Mouse (Mus musculus): ENCODE measurements around the gene Eva1a.

The Eva1a gene

GRCm38 (mm10) chr6:82040834-82041487 lies at the start of gene Eva1a:
Eva1a (plus strand) TSS chr6:82041043.
- no peak for DNase-seq (ENCODE audit: low spot score)

- no peak for DNase-seq (ENCODE audit: low spot score)
Observed at GRCm38 (mm10) chr6:82012392-82012791, 28.5 kb upstream of the Eva1a start.

GRCm38 (mm10) chr6:82021074-82021473 lies 19.8 kb upstream of the Eva1a start:
- DNase-seq (ENCODE audit: low spot score), result no peak

DNA sequence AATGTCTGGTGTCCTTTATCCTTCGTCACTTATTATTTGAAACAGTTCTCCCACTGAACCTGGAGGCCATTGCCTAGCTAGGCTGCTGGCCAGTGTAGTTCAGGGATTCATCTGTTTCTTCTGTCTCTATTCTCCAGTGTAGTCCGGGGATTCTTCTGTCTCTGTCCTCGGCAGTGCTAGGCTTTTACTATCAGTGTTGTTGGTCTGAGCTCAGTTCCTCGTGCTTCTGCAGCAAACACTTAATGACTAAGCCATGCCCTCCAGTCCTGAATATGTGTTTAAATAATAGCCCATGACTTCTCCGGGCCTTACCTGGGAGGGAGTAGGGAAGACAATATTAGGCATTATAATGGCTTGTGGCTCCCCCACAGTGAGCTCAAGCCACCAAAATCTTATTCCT lies 19.3 kb upstream of the Eva1a start:
- no peak for DNase-seq (ENCODE audit: low spot score)

GRCm38 (mm10) chr6:82029611-82030510 lies 11.0 kb upstream of the Eva1a start:
- DNase-seq (ENCODE audit: low spot score), result peak; percentile 77

DNA sequence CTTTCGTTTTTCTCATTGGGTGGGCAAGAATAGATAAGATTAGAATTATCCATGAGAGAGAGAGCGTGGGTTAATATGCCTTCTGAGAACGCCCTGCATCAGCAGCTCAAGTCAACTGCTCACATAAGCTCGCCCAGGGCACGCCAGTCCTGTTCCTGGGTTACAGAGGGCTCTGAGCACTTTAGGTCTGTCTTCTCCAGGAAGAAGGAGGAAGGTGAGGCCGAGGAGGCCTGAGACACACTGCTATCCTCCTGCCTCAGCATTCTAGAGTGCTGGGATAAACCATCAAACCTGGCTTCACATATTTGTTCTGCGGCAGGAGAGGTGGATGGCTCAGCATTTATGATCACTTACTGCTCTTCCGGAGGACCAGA lies 10.3 kb upstream of the Eva1a start:
- DNase-seq (ENCODE audit: low spot score), result no peak

DNA sequence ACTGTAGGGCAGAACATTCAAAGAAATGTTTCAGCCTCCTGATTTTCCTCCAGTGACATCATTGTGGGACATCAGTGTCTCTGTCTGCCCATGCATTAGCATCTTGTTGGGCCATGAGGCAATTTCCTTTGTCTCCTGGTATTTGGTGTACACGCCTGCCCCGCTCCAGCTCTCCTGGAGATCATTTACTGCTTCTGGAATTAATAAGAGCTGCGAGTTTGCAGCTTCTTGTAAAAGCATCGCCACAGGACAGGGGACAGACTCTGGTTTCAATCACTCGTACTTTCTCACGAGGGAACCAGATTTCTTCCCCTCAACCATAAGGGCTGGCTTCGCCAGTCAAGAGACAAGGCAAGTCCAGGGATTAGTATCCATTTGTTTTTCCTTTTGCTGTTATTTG lies 3.6 kb upstream of the Eva1a start:
- no peak for DNase-seq (ENCODE audit: low spot score)

- DNase-seq (ENCODE audit: low spot score), result no peak
Observed at GRCm38 (mm10) chr6:82039193-82039592, 1.6 kb upstream of the Eva1a start.

GRCm38 (mm10) chr6:82039968-82040367 lies 875 bp upstream of the Eva1a start:
- DNase-seq (ENCODE audit: low spot score), result no peak

DNA sequence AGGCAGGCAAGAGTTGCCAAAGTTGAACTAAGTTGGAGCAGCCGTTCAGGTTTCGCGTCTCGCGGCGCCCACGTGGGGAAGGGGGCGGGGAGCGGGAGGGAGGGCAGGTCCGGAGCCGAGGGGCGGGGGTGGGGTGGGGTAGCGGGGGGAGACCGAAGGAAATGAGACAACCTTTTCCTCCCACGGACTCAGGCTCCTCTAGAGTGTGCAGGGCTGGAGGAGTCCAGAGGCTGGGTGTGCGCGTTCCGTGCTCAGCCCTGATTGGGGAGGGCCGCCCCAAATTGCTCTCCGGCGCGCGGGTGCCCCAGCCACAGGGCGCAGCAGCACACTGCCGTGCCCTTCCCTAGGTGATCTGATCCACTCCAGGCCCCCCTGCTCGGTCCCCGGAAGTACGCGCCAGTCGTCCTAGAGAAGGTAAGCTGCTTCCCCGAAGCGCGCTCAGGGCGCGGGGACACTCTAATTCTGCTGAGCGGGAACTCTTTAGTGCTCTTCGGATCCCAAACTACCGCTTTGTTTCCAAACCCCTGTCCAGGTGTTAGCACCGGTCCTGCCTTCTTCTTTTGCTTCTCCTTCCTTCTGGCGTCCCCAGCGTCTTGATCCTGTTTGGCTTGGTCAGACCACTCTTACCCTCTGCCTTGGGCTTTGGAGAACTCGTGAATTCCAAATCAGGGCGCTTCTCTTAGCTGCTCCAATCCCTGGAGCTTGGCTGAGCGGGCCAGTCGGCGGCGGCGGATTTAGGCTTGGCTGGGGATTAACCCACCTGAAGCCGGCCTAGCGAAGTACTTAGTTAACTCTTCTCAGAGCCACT lies 849 bp downstream of the Eva1a start:
- DNase-seq (ENCODE audit: low spot score), result no peak

DNA sequence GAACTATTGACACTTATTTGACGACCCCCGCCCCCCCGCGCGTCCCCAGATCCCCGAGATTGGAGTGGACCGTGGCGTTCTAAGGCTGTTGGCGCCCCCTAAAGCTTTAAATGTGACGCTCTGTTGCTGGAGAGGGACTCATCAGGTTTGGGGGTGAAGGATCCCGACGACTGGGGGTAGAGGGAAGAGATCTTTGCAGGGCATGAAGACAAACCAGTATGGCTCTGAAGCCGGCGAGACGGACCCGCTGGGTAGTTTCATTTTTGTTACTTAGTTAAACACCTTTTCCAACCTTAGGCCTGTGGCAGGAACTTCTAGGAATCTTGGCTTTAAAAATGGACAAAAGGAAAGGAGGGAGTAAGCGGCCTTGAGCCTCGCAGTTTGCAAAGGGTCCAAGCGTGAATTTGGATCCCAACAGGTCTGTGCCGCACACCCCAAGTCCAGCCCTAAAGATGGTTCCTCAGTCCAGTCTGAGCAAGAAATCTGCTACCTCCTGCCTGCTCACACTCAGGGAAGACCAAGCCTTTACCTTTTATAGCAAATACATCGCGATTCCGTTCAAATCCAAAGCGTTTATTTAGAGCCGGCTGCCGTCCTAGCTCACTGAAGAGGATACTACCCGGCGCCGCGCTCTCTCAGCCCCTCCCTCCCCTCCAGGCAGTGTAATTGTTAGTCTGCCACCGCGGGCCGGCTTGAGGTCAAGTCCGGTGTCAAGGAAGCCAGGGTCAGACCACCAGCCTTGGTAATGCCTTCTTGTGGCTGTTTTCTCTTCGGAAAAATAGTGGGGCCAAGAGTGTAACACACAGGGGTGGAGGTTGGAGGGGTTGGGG lies 1.7 kb downstream of the Eva1a start:
- no peak for DNase-seq (ENCODE audit: low spot score)

GRCm38 (mm10) chr6:82043634-82044033 lies 2.8 kb downstream of the Eva1a start:
- no peak for DNase-seq (ENCODE audit: low spot score)

DNA sequence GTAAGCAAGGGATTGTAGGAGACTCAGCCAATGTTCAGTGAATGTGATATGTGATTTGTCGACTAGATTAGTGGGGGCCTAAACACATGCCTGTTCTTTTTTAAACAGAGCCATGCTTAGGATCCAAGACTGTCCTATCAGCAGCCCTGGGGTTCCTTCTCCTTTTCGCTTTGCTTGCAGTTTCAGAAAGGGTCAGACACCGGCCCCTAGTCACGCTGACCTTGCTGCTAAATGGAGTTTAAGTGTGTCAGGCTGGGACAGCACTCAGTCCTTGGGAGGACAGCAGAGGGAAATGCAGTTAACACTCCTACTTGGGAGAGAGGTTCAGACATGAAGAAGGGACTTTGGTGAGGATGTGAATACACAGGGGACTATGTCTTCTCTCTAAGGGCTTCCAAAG lies 3.7 kb downstream of the Eva1a start:
- no peak for DNase-seq (ENCODE audit: low spot score)

- DNase-seq (ENCODE audit: low spot score), result no peak
Observed at GRCm38 (mm10) chr6:82047977-82048376, 7.1 kb downstream of the Eva1a start.

- DNase-seq (ENCODE audit: low spot score), result no peak
Observed at GRCm38 (mm10) chr6:82050201-82050600, 9.4 kb downstream of the Eva1a start.

DNA sequence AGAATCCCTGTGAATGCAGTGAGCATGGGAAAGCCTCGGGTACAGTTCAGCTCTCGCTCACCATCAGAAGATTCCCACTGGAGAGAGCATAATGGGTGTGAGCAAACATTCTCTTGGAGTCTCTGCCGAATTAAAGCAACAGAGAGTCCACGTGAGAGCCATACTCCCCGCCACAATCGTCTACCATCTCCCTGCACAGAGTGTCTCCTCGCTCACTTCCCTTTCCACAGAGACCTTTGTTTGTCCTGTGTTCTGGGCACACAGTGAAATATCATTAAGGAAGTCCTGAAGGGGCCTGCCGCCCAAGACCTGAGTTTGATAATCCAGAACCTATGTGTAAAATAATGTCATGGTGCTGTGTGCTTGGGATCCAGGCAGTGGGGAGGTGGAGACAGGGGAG lies 10.7 kb downstream of the Eva1a start:
- DNase-seq (ENCODE audit: low spot score), result no peak

DNA sequence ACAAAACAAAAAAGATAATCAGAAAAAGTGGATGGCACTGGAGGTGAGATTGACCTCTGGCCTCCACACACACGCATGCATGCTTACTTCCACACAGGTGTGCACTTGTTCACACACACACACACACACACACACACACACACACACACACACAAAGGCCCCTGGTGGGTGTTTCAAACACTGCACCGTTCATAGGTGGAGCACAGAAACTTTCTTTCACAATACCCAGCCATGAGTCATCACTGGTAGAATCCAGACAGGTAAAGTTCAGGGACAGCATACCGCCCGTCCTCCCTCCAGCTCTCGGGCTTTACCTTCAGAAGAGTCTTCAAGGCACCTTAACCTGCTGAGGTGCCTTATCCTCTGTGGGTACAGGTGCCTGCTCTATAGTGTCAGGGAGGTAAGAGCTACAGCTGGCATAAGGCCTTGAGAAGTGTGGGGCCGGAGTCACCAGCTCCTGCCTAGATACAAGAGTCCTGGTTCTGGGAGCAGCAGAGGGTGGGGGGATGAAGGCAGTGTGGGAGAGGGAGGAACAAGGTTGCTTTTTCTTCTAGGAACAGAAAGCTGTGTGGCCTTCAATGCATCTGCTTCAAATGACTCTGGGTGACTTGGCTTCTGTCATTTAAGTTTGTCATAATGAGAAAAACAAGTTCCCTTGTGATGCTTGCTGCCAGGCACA lies 11.3 kb downstream of the Eva1a start:
- no peak for DNase-seq (ENCODE audit: low spot score)

- DNase-seq (ENCODE audit: low spot score), result peak; percentile 10
Observed at GRCm38 (mm10) chr6:82052726-82053118, 11.9 kb downstream of the Eva1a start.

DNA sequence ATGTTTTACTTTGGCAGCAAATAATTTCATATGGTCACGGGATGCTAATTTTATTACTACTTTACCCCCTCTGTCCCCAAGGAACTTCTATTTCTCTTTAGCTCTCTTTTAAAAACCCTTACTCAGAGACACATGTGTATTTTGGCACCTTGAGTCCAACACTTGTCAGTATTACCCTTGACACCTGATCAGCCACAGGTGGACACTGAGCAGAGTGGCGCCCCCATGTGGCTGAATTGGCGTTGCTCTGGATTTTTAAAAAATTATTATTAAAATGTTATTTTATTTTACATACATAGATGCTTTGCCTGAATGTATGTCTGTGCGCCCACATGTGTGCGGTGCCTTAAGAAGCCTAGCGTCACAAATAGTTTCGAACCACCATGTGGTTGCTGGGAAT lies 14.0 kb downstream of the Eva1a start:
- DNase-seq (ENCODE audit: low spot score), result no peak

- no peak for DNase-seq (ENCODE audit: low spot score)
Observed at GRCm38 (mm10) chr6:82059896-82060295, 19.1 kb downstream of the Eva1a start.

DNA sequence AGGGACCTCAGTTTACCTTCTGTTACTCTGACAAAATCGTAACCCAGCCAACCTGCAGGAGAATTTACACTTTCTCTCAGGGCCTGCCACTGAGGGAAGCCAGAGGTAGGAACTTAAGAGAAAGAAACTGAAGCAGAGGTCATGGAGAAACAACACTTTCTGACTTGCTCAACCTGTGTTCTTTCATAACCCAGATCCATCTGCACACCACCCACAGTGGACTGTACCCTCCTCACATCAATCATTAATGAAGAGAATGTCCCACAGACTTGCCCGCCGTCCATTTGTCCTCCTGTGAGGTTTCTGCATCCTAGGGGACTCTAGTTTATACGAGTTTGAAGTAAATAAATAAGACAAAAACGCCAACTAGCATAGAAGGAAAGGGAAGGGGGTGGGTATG lies 24.4 kb downstream of the Eva1a start:
- DNase-seq (ENCODE audit: low spot score), result no peak

All from adipocyte (in vitro differentiated cells).